In the genomic region with DNA sequence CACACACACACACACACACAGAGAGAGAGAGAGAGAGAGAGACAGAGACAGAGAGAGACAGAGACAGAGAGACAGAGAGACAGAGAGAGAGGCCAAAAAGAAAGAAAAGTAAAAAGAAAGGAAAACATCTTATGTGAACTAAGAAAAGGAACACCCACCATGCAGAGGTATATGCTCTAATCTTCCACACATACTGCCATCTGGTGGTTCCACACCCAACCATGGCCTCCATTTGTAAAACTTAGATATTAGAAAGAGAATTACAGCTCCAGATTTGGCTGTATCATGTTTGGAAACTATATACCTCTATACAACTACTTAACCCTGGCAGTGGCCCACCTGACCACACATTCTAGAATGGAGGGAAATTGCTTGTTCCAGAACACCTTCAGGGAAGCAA, we compare ENCODE assay signal across 23 mouse cellular contexts. TPM values are rescaled to one million over a fixed set of nuclear protein-coding genes. Genes with fewer than 3 reads are reported as not detected.
A peak's percentile ranks its signal among the peaks of the same experiment; 100 is the strongest.
DNase-seq lines count a peak whose midpoint lies in the region; ATAC-seq and TF ChIP-seq lines count a peak whose summit lies in the region.
"Had no signal": no experiment of that assay in that cellular context is flagged by ENCODE, and none has a peak within 500 bp of the region (broad histone marks: within the 10 kb centered on the region; RNA-seq: fewer than 3 reads in every experiment).

No protein-coding gene starts in this region.

- H3K9ac ChIP-seq in forebrain, postnatal 0 days: no peak overlapping the region
- H3K9ac ChIP-seq in forebrain, embryonic 13.5 days: no peak overlapping the region
- H3K9ac ChIP-seq in midbrain, embryonic 14.5 days (replicated peaks; ENCODE audit: low read length): no peak overlapping the region
- H3K9ac ChIP-seq: lung, embryonic 15.5 days had no signal

- H3K27ac ChIP-seq in forebrain, postnatal 0 days (ENCODE audit: low read depth, low read length): no peak overlapping the region
- no peak overlapping the region for H3K27ac ChIP-seq in forebrain, embryonic 13.5 days
- H3K27ac ChIP-seq in midbrain, embryonic 14.5 days (replicated peaks; ENCODE audit: low read depth, low read length): no peak overlapping the region
- H3K27ac ChIP-seq in midbrain, embryonic 10.5 days (replicated peaks): no peak overlapping the region
- H3K27ac ChIP-seq: heart, embryonic 10.5 days; lung, embryonic 15.5 days had no signal

- DNase-seq in forebrain, postnatal 0 days: no peak
- DNase-seq in midbrain, embryonic 14.5 days: peak; percentile 63
- no peak for DNase-seq in midbrain, embryonic 10.5 days (ENCODE audit: low spot score)
- peak; percentile 22 for DNase-seq in adipocyte (ENCODE audit: low spot score)
- DNase-seq: cerebellum, adult 11 months; gastrocnemius, postnatal 10 days; heart, postnatal 4 days; kidney, postnatal 14 days; left cerebral cortex, postnatal 4 days; right cerebral cortex, adult 18-20 months; thymus, postnatal 25 days had no signal

- H3K9me3 ChIP-seq in forebrain, postnatal 0 days (ENCODE audit: low read length): no peaks in the 10 kb centered on the region
- no peaks in the 10 kb centered on the region for H3K9me3 ChIP-seq in forebrain, embryonic 13.5 days (replicated peaks)
- H3K9me3 ChIP-seq in midbrain, embryonic 14.5 days (ENCODE audit: control insufficient read depth, low read length): no peaks in the 10 kb centered on the region
- H3K9me3 ChIP-seq in midbrain, embryonic 10.5 days (replicated peaks): no peaks in the 10 kb centered on the region
- H3K9me3 ChIP-seq: heart, embryonic 10.5 days; lung, embryonic 15.5 days had no signal

- peak; percentile 31 for TF ChIP-seq CTCF in forebrain, postnatal 0 days (IDR thresholded peaks at IDR 0.05; ENCODE audit: low read depth)

- no peaks in the 10 kb centered on the region for H3K27me3 ChIP-seq in forebrain, postnatal 0 days (ENCODE audit: insufficient read depth, low read length)
- no peaks in the 10 kb centered on the region for H3K27me3 ChIP-seq in forebrain, embryonic 13.5 days
- no peaks in the 10 kb centered on the region for H3K27me3 ChIP-seq in midbrain, embryonic 14.5 days (ENCODE audit: control insufficient read depth, insufficient read depth, low read length)
- H3K27me3 ChIP-seq in midbrain, embryonic 10.5 days (ENCODE audit: low read depth, poor library complexity, severe bottlenecking): no peaks in the 10 kb centered on the region
- H3K27me3 ChIP-seq: lung, embryonic 15.5 days had no signal

- H3K4me1 ChIP-seq in forebrain, postnatal 0 days (ENCODE audit: insufficient read depth): no peaks in the 10 kb centered on the region
- H3K4me1 ChIP-seq in forebrain, embryonic 13.5 days: peaks cover 8% of the 10 kb centered on the region; the same call in 1 of the 2 replicates
- H3K4me1 ChIP-seq in midbrain, embryonic 14.5 days (ENCODE audit: control insufficient read depth, insufficient read depth, low read length): peaks cover 10% of the 10 kb centered on the region; the same call in 1 of the 2 replicates
- peaks cover 21% of the 10 kb centered on the region for H3K4me1 ChIP-seq in midbrain, embryonic 10.5 days
- H3K4me1 ChIP-seq: heart, embryonic 10.5 days; lung, embryonic 15.5 days had no signal

- no peak overlapping the region for H3K4me3 ChIP-seq in forebrain, postnatal 0 days (ENCODE audit: low read depth, low read length)
- no peak overlapping the region for H3K4me3 ChIP-seq in forebrain, embryonic 13.5 days
- no peak overlapping the region for H3K4me3 ChIP-seq in midbrain, embryonic 14.5 days (replicated peaks; ENCODE audit: low read depth, low read length)
- no peak overlapping the region for H3K4me3 ChIP-seq in midbrain, embryonic 10.5 days
- H3K4me3 ChIP-seq: heart, embryonic 10.5 days; lung, embryonic 15.5 days; myocyte had no signal

- H3K36me3 ChIP-seq in forebrain, postnatal 0 days (ENCODE audit: insufficient read depth): 0 out of 2 replicates have a peak, but pooled peaks cover 5% of the 10 kb centered on the region
- peaks cover 16% of the 10 kb centered on the region; the same call in 1 of the 2 replicates for H3K36me3 ChIP-seq in forebrain, embryonic 13.5 days (ENCODE audit: poor library complexity, severe bottlenecking)
- H3K36me3 ChIP-seq in midbrain, embryonic 14.5 days (ENCODE audit: control insufficient read depth, insufficient read depth, low read length): 0 out of 2 replicates have a peak, but pooled peaks cover 2% of the 10 kb centered on the region
- peaks cover 33% of the 10 kb centered on the region for H3K36me3 ChIP-seq in midbrain, embryonic 10.5 days

- no peak for ATAC-seq in forebrain, postnatal 0 days
- no peak for ATAC-seq in forebrain, embryonic 13.5 days
- ATAC-seq in midbrain, embryonic 14.5 days (ENCODE audit: low FRiP score, low TSS enrichment): no peak
- no peak for ATAC-seq in CD4-positive, CD25-positive, alpha-beta regulatory T cell, adult 4 months
- no peak for ATAC-seq in erythroid progenitor cell, adult 5-6 weeks (replicated peaks; ENCODE audit: low FRiP score, poor library complexity, severe bottlenecking)
- ATAC-seq: inflammation-experienced regulatory T-cells, adult 6 months had no signal

- no peak overlapping the region for H3K4me2 ChIP-seq in forebrain, postnatal 0 days (ENCODE audit: low read depth)
- H3K4me2 ChIP-seq in forebrain, embryonic 13.5 days: no peak overlapping the region
- no peak overlapping the region for H3K4me2 ChIP-seq in midbrain, embryonic 14.5 days (ENCODE audit: low read length)
- H3K4me2 ChIP-seq: liver, embryonic 11.5 days; lung, embryonic 15.5 days had no signal

RNA-seq across cellular contexts. Expression of a gene that starts 14.5 kb away (rescaled TPM):
- total RNA-seq in forebrain, postnatal 0 days (2014; rRNA removed): not detected in 2 replicates
- polyA plus RNA-seq in forebrain, postnatal 0 days (2015; fragmentation: Nextera tagmentation; extraction: Ambion mirVana): not detected in 2 replicates
- not detected in 2 replicates for polyA plus RNA-seq in forebrain, embryonic 13.5 days (2015; fragmentation: Nextera tagmentation; extraction: Ambion mirVana)
- not detected in 2 replicates for polyA plus RNA-seq in midbrain, embryonic 14.5 days (2014; fragmentation: Nextera tagmentation; extraction: Ambion mirVana)
- polyA plus RNA-seq in midbrain, embryonic 10.5 days (2016; fragmentation: Nextera tagmentation; extraction: Ambion mirVana): not detected in 2 replicates
- polyA plus RNA-seq in CD4-positive, CD25-positive, alpha-beta regulatory T cell, adult 4 months (2017; shearing (Covaris generic)): not detected
- total RNA-seq in erythroid progenitor cell, adult 5-6 weeks (2015; ENCODE audit: low replicate concordance): not detected in 2 replicates
- total RNA-seq in erythroid progenitor cell, adult 5-6 weeks (2017; ENCODE audit: low replicate concordance): not detected in 2 replicates
- total RNA-seq: common myeloid progenitor, adult 5-6 weeks; gastrocnemius, postnatal 10 days; heart, postnatal 4 days; layer of hippocampus, postnatal 14 days; left cerebral cortex, postnatal 4 days; neutrophil, adult 5-6 weeks had no signal
- polyA plus RNA-seq: heart, embryonic 10.5 days; inflammation-experienced regulatory T-cells, adult 6 months; liver, embryonic 11.5 days; lung, embryonic 15.5 days; myocyte; stomach, embryonic 16.5 days had no signal

Comparison
In these comparisons a context has a peak if more than half of its experiments do, and no peak if none do; other contexts are left out.
1. DNase-seq: peak in midbrain, embryonic 14.5 days (single experiment) and adipocyte (single experiment); none in forebrain, postnatal 0 days (single experiment) and midbrain, embryonic 10.5 days (single experiment).